Mouse (Mus musculus) fat pad, adult 2 months (tissue): ENCODE data around the gene 2900026A02Rik.
A peak's percentile ranks its signal among the peaks of the same experiment; 100 is the strongest.

Experiments used
- DNase-seq: peaks from one replicate; pipeline ENCODE4 v3.0.0-alpha.2; 2011; ENCODE audit warnings: low read depth, low spot score; ENCODE audit errors: extremely low read depth

The 2900026A02Rik gene

DNA sequence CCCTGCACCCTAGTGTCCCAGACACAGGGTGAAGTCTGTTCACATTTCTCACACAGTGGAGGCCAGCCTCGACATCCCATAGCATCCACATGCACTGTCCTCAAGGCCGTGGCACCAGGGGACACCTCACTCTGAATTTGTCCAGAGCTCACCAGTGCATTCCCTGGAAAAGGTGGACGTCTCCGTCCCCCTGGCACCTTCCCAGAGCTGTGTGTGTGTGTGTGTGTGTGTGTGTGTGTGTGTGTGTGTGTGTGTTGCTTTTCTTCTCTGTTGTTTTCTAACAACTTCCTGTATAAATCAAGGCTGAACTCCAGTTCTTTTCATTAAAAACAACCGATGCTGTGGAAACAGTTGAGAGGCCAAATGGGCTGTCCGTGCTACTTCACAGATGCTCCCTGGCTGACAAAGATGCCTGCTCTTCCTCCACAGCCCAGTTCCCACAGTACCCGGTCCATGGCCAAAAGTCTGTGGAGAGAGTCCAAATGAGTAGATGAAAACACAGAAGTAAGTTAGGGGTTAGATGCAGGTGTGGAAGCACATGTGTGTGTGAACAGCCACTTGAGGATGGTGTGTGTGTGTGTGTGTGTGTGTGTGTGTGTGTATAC lies 170.4 kb downstream of the 2900026A02Rik start:
- no peak for DNase-seq

DNA sequence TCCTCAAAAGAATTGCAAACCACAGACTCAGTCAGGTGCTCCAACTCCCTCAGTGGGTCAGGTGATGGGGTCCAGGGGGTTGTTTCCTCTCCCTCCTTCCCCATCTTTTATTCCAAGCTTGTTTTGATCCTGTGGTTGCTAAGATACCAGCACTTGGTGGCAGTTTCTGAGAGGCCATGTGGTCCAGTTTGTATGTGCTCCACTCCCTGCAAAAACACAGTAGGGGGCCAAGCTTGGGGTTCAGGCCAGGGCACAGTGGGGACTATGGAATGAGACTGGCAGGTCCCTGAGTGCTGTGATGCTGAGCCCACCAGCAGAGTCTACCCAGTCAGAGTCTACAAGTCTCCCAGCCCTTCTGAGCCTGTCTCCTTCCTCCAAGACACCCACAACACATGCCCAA lies 171.2 kb downstream of the 2900026A02Rik start:
- DNase-seq, result no peak

DNA sequence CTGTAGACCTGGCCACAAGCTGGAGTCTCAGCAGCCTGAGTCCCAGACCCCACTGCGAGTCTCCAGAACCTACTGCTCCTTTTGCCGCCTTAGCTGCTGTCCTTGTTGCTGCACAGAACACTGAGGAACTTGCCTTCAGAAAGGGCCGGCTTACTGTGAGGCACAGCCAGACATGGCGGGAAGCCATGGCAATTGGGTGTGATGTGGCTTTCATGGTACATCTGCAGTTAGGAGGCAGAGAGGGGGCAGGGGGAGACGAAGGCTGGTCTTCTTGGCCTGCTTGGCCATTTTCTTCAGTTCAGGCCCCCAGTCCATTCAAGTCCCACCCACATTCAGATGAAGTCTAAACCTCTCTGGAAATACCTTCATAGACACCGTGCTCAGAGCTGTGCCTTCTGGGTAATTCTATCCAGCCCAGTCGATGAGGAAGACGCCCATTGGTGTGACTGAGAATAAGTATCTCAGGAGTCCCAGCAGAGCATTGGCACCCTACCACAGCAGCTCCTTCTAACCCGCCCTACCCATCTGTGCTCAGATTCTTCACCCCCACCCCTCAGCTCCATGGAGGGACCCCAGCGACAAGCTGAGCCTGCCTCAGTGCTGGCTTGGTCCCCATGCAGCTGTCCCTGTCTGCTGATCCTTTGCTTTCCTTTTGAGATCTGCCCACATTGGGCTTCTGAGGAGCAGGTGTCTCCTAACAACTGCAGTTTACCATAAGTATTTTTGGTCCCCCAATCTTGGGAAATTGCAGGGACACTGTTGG lies 175.3 kb downstream of the 2900026A02Rik start:
- DNase-seq, result no peak

DNA sequence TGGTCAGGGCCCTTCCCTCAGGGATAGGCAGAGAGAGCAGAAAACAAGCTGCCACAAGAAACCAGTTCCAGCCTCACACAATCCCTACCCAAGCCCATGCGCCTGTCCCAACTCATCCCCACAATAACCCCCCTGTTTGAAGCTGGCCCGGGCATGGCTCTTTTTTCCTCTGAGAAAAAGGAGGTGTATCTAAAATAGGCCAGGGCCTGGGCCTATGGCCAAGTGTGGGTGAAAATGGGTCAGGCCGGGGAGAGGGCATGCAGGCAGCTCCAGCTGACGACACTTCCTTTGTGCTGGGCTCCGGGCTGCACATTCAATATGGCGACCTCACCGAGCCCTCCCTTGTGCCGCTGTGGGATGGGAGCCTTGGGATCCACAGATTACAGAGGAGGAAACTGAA lies 177.5 kb downstream of the 2900026A02Rik start:
- DNase-seq, result no peak

DNA sequence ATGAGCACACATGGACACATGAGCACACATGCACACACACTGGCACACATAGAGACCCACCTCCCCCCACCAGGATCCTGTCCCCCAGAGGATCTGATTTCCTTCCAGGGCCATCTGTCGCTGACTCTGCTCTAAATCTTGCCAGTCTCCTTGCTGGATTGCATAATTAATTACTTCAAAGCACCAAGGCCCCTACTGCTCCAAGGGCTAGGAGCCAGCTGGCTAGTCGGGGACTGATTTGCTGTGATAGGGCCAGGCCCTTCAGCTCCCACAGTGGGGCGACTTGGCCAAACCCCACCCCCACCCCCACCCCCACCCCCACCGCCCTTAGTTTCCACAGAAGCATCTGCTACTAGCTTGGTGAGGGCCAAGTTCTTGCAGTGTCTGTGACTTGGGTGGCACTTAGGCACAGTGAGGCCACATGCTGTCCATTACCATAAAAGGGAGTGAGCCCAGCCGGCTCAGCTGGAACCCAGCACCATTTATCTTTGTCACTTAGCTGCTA lies 179.4 kb downstream of the 2900026A02Rik start:
- peak; percentile 18 for DNase-seq

DNA sequence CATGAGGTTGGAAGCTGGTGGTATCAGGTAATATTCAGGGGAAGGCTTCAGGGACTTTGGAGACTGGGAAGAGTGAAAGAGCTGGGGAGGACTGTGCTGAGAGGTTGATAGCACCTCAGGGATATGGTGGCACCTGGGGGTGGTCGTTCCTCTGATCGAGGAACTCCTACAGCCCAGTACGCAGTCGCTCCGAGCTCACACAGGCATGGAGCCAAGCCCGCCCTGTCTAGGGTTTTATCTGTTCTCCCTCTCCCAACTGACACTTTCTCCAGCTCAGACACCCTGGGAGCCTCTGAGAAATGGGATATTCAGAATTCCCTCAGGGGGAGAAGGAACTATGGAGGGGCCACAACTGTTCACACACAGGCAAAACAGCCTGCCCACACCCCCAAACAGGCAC lies 180.3 kb downstream of the 2900026A02Rik start:
- no peak for DNase-seq

DNA sequence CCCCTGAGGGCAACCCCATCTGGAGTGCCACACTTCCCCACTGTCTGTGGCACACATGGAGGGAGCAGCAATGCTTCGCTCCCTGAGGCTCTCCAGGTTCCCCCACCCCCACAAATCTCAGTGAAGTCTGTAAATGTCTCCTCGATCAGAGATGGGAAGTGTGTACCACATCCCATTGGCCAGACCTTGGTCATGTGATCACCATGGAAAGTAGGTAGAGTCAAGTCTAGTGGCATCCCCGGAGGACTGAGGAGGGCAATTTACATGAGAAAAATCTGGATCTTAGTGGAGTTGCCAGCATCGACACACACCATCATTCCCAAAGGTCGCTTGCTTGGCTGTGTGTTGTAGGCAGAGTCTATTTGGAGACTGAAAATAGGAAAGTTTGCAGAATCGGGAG lies 182.4 kb downstream of the 2900026A02Rik start:
- no peak for DNase-seq
